Mouse (Mus musculus) stomach, postnatal 0 days (tissue): ENCODE measurements around the gene 1700019N19Rik.

Source experiments
- CTCF ChIP-seq: IDR thresholded peaks from 2 replicates; pipeline ENCODE4 v1.5.1; 2016; ENCODE audit warnings: antibody characterized with exemption, low read depth, mild to moderate bottlenecking, moderate library complexity
- EP300 ChIP-seq: optimal IDR thresholded peaks from 2 replicates; pipeline ENCODE3; 2016; ENCODE audit warnings: antibody characterized with exemption

GRCm38 (mm10) chr19:58827656-58828055 is 33.4 kb upstream of the 1700019N19Rik start:
- TF ChIP-seq CTCF (no peak; the same call in 1 of the 2 replicates), EP300 (no peak)
